Comparison of ENCODE assay signal across 9 mouse cellular contexts in genomic region chr5:149538531-149538930, GRCm38 (mm10). TPM values are rescaled to one million over a fixed set of nuclear protein-coding genes. Genes with fewer than 3 reads are reported as not detected.
DNase-seq lines count a peak whose midpoint lies in the region; ATAC-seq and TF ChIP-seq lines count a peak whose summit lies in the region.
"Had no signal": no experiment of that assay in that cellular context is flagged by ENCODE, and none has a peak within 500 bp of the region (broad histone marks: within the 10 kb centered on the region; RNA-seq: fewer than 3 reads in every experiment).

No protein-coding gene starts in this region.

- no peaks in the 10 kb centered on the region for H3K36me3 ChIP-seq in heart, embryonic 11.5 days (ENCODE audit: control insufficient read depth, insufficient read depth, low read length)
- H3K36me3 ChIP-seq in C2C12 (ENCODE audit: control insufficient read depth, insufficient read depth) = no peaks in the 10 kb centered on the region
- no peaks in the 10 kb centered on the region for H3K36me3 ChIP-seq in forebrain, postnatal 0 days (ENCODE audit: insufficient read depth)
- H3K36me3 ChIP-seq in lung, embryonic 16.5 days (ENCODE audit: control insufficient read depth, insufficient read depth, low read length) = no peaks in the 10 kb centered on the region

- no peak for TF ChIP-seq CTCF in C2C12 (IDR thresholded peaks at IDR 0.05; ENCODE audit: control insufficient read depth, insufficient read depth, insufficient read length)
- no peak for TF ChIP-seq CTCF in forebrain, postnatal 0 days (IDR thresholded peaks at IDR 0.05; ENCODE audit: low read depth)

- WGBS in heart, embryonic 11.5 days (ENCODE audit: insufficient replicate concordance) = 51% methylated on average over 8 of the region's 8 CpGs
- 51% methylated on average over 8 of the region's 8 CpGs for WGBS in forebrain, postnatal 0 days
- WGBS in lung, embryonic 16.5 days = 33% methylated on average over 8 of the region's 8 CpGs

- H3K9ac ChIP-seq in heart, embryonic 11.5 days (ENCODE audit: low read depth, low read length) = no peak overlapping the region
- H3K9ac ChIP-seq in forebrain, postnatal 0 days = peak overlapping the region; percentile 45
- H3K9ac ChIP-seq in lung, embryonic 16.5 days (ENCODE audit: low read length) = no peak overlapping the region; the same call in 1 of the 2 replicates

- H3K4me3 ChIP-seq in heart, embryonic 11.5 days (ENCODE audit: low read depth, low read length) = no peak overlapping the region; the same call in 1 of the 2 replicates
- no peak overlapping the region for H3K4me3 ChIP-seq in C2C12 (ENCODE audit: insufficient read depth, poor library complexity, severe bottlenecking)
- H3K4me3 ChIP-seq in forebrain, postnatal 0 days (ENCODE audit: low read depth, low read length) = peak overlapping the region; percentile 20; the same call in 1 of the 2 replicates
- no peak overlapping the region for H3K4me3 ChIP-seq in lung, embryonic 16.5 days (ENCODE audit: low read length)

- no peak overlapping the region for H3ac ChIP-seq in C2C12 (ENCODE audit: control insufficient read depth, insufficient read length, low read depth)

- H3K4me2 ChIP-seq in heart, embryonic 11.5 days = peak overlapping the region; percentile 42
- H3K4me2 ChIP-seq in forebrain, postnatal 0 days (ENCODE audit: low read depth) = peak overlapping the region; percentile 48
- H3K4me2 ChIP-seq in lung, embryonic 16.5 days (ENCODE audit: low read depth, low read length) = peak overlapping the region; percentile 50

- ATAC-seq in heart, embryonic 11.5 days (replicated peaks; ENCODE audit: insufficient number of reproducible peaks, low FRiP score, low TSS enrichment) = no peak
- peak; percentile 46 for ATAC-seq in forebrain, postnatal 0 days
- ATAC-seq in lung, embryonic 16.5 days (ENCODE audit: low read depth) = peak; percentile 79
- ATAC-seq in CD4-positive, CD25-positive, alpha-beta regulatory T cell, adult 4 months = no peak

- peaks cover 9% of the 10 kb centered on the region; the same call in 1 of the 2 replicates for H3K4me1 ChIP-seq in heart, embryonic 11.5 days (ENCODE audit: control insufficient read depth, insufficient read depth, low read length)
- H3K4me1 ChIP-seq in forebrain, postnatal 0 days (ENCODE audit: insufficient read depth) = peaks cover 4% of the 10 kb centered on the region; the same call in 1 of the 2 replicates
- H3K4me1 ChIP-seq in lung, embryonic 16.5 days (replicated peaks; ENCODE audit: control insufficient read depth, insufficient read depth, low read length) = peaks cover 15% of the 10 kb centered on the region

- H3K27ac ChIP-seq in heart, embryonic 11.5 days (ENCODE audit: low read depth, low read length) = no peak overlapping the region
- H3K27ac ChIP-seq in forebrain, postnatal 0 days (ENCODE audit: low read depth, low read length) = 0 out of 2 replicates have a peak overlapping the region, but pooled peaks have one; percentile 2
- H3K27ac ChIP-seq in lung, embryonic 16.5 days (ENCODE audit: low read length) = no peak overlapping the region

- H3K79me3 ChIP-seq in C2C12 (ENCODE audit: low read depth) = no peaks in the 10 kb centered on the region

- H3K9me3 ChIP-seq in heart, embryonic 11.5 days (replicated peaks; ENCODE audit: control insufficient read depth, low read length) = no peaks in the 10 kb centered on the region
- H3K9me3 ChIP-seq in forebrain, postnatal 0 days (ENCODE audit: low read length) = no peaks in the 10 kb centered on the region
- H3K9me3 ChIP-seq in lung, embryonic 16.5 days (ENCODE audit: control insufficient read depth, low read length) = no peaks in the 10 kb centered on the region

- H3K79me2 ChIP-seq in C2C12 (ENCODE audit: control insufficient read depth, insufficient read depth) = no peaks in the 10 kb centered on the region

- no peaks in the 10 kb centered on the region for H3K27me3 ChIP-seq in heart, embryonic 11.5 days (ENCODE audit: control insufficient read depth, insufficient read depth, low read length)
- H3K27me3 ChIP-seq in C2C12 (ENCODE audit: control insufficient read depth, insufficient read depth, insufficient read length) = no peaks in the 10 kb centered on the region
- no peaks in the 10 kb centered on the region for H3K27me3 ChIP-seq in forebrain, postnatal 0 days (ENCODE audit: insufficient read depth, low read length)
- no peaks in the 10 kb centered on the region for H3K27me3 ChIP-seq in lung, embryonic 16.5 days (ENCODE audit: control insufficient read depth, insufficient read depth, low read depth, low read length)

- DNase-seq in heart, adult 9 months (ENCODE audit: low spot score in 2 of 2) = no peak
- peak; percentile 47 for DNase-seq in forebrain, postnatal 0 days
- DNase-seq in thymus, postnatal 10 days (ENCODE audit: low spot score in 2 of 2) = no peak
- no peak for DNase-seq in gastrocnemius, postnatal 25 days

TF ChIP-seq in C2C12, 6 proteins besides CTCF, POLR2A, EP300 and RAD21:
- TF ChIP-seq MYOG (IDR thresholded peaks at IDR 0.05; ENCODE audit: control insufficient read depth, extremely low read depth, insufficient read length) (no peak), FOSL1 (IDR thresholded peaks at IDR 0.05; ENCODE audit: insufficient read depth, low read length, poor library complexity, severe bottlenecking) (no peak), CEBPB (IDR thresholded peaks at IDR 0.05; ENCODE audit: low read depth) (no peak), MYOD1 (IDR thresholded peaks at IDR 0.05; ENCODE audit: control insufficient read depth, insufficient read length, low read depth) (no peak), MAX (IDR thresholded peaks at IDR 0.05) (peak; percentile 51), USF1 (IDR thresholded peaks at IDR 0.05; ENCODE audit: low read depth) (peak; percentile 48)

RNA-seq across cellular contexts. Expression of gene Wdr95, which starts 10.1 kb away (rescaled TPM):
- 0.09 TPM in 1 of 2 replicates, not detected in the other for polyA plus RNA-seq in heart, embryonic 11.5 days (2014; fragmentation: Nextera tagmentation; extraction: Ambion mirVana)
- 0.29 TPM for polyA plus RNA-seq in C2C12 (2012; fragmentation: generic; extraction: Trizol)
- 0.15 and 0.38 TPM in 2 replicates for total RNA-seq in forebrain, postnatal 0 days (2014; rRNA removed)
- polyA plus RNA-seq in forebrain, postnatal 0 days (2015; fragmentation: Nextera tagmentation; extraction: Ambion mirVana) = 0.45 and 0.84 TPM in 2 replicates
- polyA plus RNA-seq in lung, embryonic 16.5 days (2015; fragmentation: Nextera tagmentation; extraction: Ambion mirVana) = 0.19 and 0.63 TPM in 2 replicates
- not detected for polyA plus RNA-seq in CD4-positive, CD25-positive, alpha-beta regulatory T cell, adult 4 months (2017; shearing (Covaris generic))
- total RNA-seq in gastrocnemius, postnatal 25 days (2021) = not detected
- polyA plus RNA-seq: stomach, embryonic 14.5 days had no signal

Comparison
In these comparisons a context has a peak if more than half of its experiments do, and no peak if none do; other contexts are left out.
1. ATAC-seq: peak in forebrain, postnatal 0 days (single experiment) and lung, embryonic 16.5 days (single experiment); none in heart, embryonic 11.5 days (single experiment) and CD4-positive, CD25-positive, alpha-beta regulatory T cell, adult 4 months (single experiment).
2. Peak in every context shown above with its lines, with median percentiles within 50 percentile points of each other: H3K4me2 ChIP-seq.